Mouse (Mus musculus) thymus, postnatal 0 days (tissue): ENCODE data around the gene Rpl39l. TPM values are rescaled to one million over a fixed set of nuclear protein-coding genes. Genes with fewer than 3 reads are reported as not detected.
"Not testable (repeated sequence)": the region's sequence is repeated elsewhere in the genome, so short reads cannot be mapped to it uniquely, and the experiment has no call there.

Source experiments
- DNase-seq: peaks from one replicate; pipeline ENCODE4 v3.0.0-alpha.2; 2015; ENCODE audit warnings: low spot score
- polyA plus RNA-seq: library from polyadenylated mRNA; unstranded; fragments of >200 nt; fragmentation: Nextera tagmentation; extraction: Ambion mirVana; gene quantifications from 2 replicates; pipeline ENCODE4 v1.2.1, GENCODE M21; 2015

Rpl39l gene
- 4.2 and 5.8 TPM in 2 replicates for polyA plus RNA-seq

GRCm38 (mm10) chr16:10170005-10170404 lies at the start of gene Rpl39l:
Gene Rpl39l (plus strand): TSS chr16:10170226.
- no peak for DNase-seq

GRCm38 (mm10) chr16:10127586-10127985 lies 42.4 kb upstream of the Rpl39l start:
- DNase-seq = no peak

- no peak for DNase-seq
These were observed 40.7 kb upstream of the Rpl39l start for GRCm38 (mm10) chr16:10129052-10129911.

- no peak for DNase-seq
These were observed 26.9 kb upstream of the Rpl39l start for GRCm38 (mm10) chr16:10143166-10143565.

- DNase-seq = no peak
These were observed 22.6 kb upstream of the Rpl39l start for GRCm38 (mm10) chr16:10147401-10147800.

- no peak for DNase-seq
These were observed 712 bp upstream of the Rpl39l start for GRCm38 (mm10) chr16:10169123-10169905.

- no peak for DNase-seq
These were observed 1.2 kb downstream of the Rpl39l start for GRCm38 (mm10) chr16:10171276-10171675.

- no peak for DNase-seq
These were observed 2.3 kb downstream of the Rpl39l start for GRCm38 (mm10) chr16:10172179-10172820.

- DNase-seq = not testable (repeated sequence)
These were observed 17.4 kb downstream of the Rpl39l start for GRCm38 (mm10) chr16:10187461-10187860.

GRCm38 (mm10) chr16:10192679-10193506 lies 22.9 kb downstream of the Rpl39l start, which contains the start of gene Atf7ip2:
Gene Atf7ip2 (plus strand): TSS chr16:10192712.
- DNase-seq = no peak

- no peak for DNase-seq
These were observed 38.8 kb downstream of the Rpl39l start for GRCm38 (mm10) chr16:10208777-10209176.

GRCm38 (mm10) chr16:10216366-10216765 lies 46.3 kb downstream of the Rpl39l start:
- not testable (repeated sequence) for DNase-seq

- DNase-seq = not testable (repeated sequence)
These were observed 47.0 kb downstream of the Rpl39l start for GRCm38 (mm10) chr16:10217020-10217419.

Other genes starting within 250 kb of the Rpl39l start
- not detected in 2 replicates for gene Grin2a, start 174.7 kb upstream of the Rpl39l start, polyA plus RNA-seq
- gene Atf7ip2, start 22.5 kb downstream of the Rpl39l start, polyA plus RNA-seq = 0.23 and 0.29 TPM in 2 replicates
- 5.1 and 5.3 TPM in 2 replicates for gene Emp2, start 143.7 kb downstream of the Rpl39l start, polyA plus RNA-seq
- 1.3 and 1.6 TPM in 2 replicates for gene Tekt5, start 225.3 kb downstream of the Rpl39l start, polyA plus RNA-seq
- 87.5 and 87.9 TPM in 2 replicates for gene Nubp1, start 241.7 kb downstream of the Rpl39l start, polyA plus RNA-seq